Mouse (Mus musculus) limb, embryonic 15.5 days (tissue): ENCODE results near the gene Rora. TPM values are rescaled to one million over a fixed set of nuclear protein-coding genes. Genes with fewer than 3 reads are reported as not detected.
A peak's percentile ranks its signal among the peaks of the same experiment; 100 is the strongest.

Experiments
- ATAC-seq: fragments of 200-750 bp; cut with Nextera tagmentation; 2 replicates; pipeline ENCODE4 v1.8.0; 2017; ENCODE audit warnings: low read depth, moderate TSS enrichment; ENCODE audit not compliant: insufficient number of reproducible peaks, low FRiP score, low TSS enrichment
- H3K27ac ChIP-seq: fragments of 300-500 bp; sonication (generic); 2 replicates; pipeline ENCODE4 v1.5.1; 2015; ENCODE audit warnings: moderate library complexity, mild to moderate bottlenecking, inconsistent platforms
- H3K27me3 ChIP-seq: fragments of 300-500 bp; sonication (generic); 2 replicates; pipeline ENCODE4 v1.6.1; 2015; ENCODE audit warnings: inconsistent platforms
- H3K36me3 ChIP-seq: fragments of 300-500 bp; sonication (generic); 2 replicates; pipeline ENCODE4 v1.6.1; 2015; ENCODE audit warnings: inconsistent platforms
- H3K4me1 ChIP-seq: fragments of 300-500 bp; sonication (generic); 2 replicates; pipeline ENCODE4 v1.6.1; 2015; ENCODE audit warnings: inconsistent platforms
- H3K4me2 ChIP-seq: fragments of 300-500 bp; sonication (generic); 2 replicates; pipeline ENCODE4 v1.6.1; 2015; ENCODE audit warnings: mild to moderate bottlenecking, inconsistent platforms
- H3K4me3 ChIP-seq: fragments of 300-500 bp; sonication (generic); 2 replicates; pipeline ENCODE4 v1.5.1; 2015; ENCODE audit warnings: mild to moderate bottlenecking, inconsistent platforms
- H3K9ac ChIP-seq: fragments of 300-500 bp; sonication (generic); 2 replicates; pipeline ENCODE4 v1.6.1; 2015; ENCODE audit warnings: inconsistent platforms
- H3K9me3 ChIP-seq: fragments of 300-500 bp; sonication (generic); 2 replicates; pipeline ENCODE4 v1.6.1; 2016; ENCODE audit warnings: inconsistent platforms
- WGBS: fragments of 180-500 bp; shearing (Covaris S2); methylation state at CpG from one replicate; pipeline ENCODE4 v1.1.7; 2015; 5-methylcytosine and 5-hydroxymethylcytosine counted together
- polyA plus RNA-seq: library from polyadenylated mRNA; unstranded; fragments of >200 nt; fragmentation: Nextera tagmentation; extraction: Ambion mirVana; gene quantifications from 2 replicates; pipeline ENCODE4 v1.2.1, GENCODE M21; 2015

The Rora gene
- polyA plus RNA-seq, 1 experiment from 2014 or later = 25.4 TPM

- Histone ChIP-seq H3K9ac (no peak overlapping the region), H3K4me2 (no peak overlapping the region), H3K4me3 (no peak overlapping the region), H3K27me3 (no peaks in the 10 kb centered on the region), H3K9me3 (no peaks in the 10 kb centered on the region), H3K36me3 (no peaks in the 10 kb centered on the region), H3K27ac (no peak overlapping the region), H3K4me1 (0 out of 2 replicates have a peak, but pooled peaks cover 4% of the 10 kb centered on the region)
- WGBS = 92% methylated on average over 2 of the region's 2 CpGs
- ATAC-seq = no peak
These were observed 320.9 kb downstream of the Rora start for GRCm38 (mm10) chr9:68974517-68974916.

GRCm38 (mm10) chr9:68976136-68976535 is 322.6 kb downstream of the Rora start:
- no peak overlapping the region for H3K9ac ChIP-seq
- H3K27me3 ChIP-seq = no peaks in the 10 kb centered on the region
- H3K36me3 ChIP-seq = no peaks in the 10 kb centered on the region
- ATAC-seq = no peak
- peaks cover 9% of the 10 kb centered on the region; the same call in 1 of the 2 replicates for H3K4me1 ChIP-seq
- no peak overlapping the region for H3K27ac ChIP-seq
- no peak overlapping the region for H3K4me3 ChIP-seq
- 66% methylated on average over 5 of the region's 5 CpGs for WGBS
- no peak overlapping the region for H3K4me2 ChIP-seq
- no peaks in the 10 kb centered on the region for H3K9me3 ChIP-seq

- WGBS = 38% methylated on average over 4 of the region's 4 CpGs
- Histone ChIP-seq H3K4me1 (peaks cover 9% of the 10 kb centered on the region; the same call in 1 of the 2 replicates), H3K4me2 (no peak overlapping the region), H3K36me3 (no peaks in the 10 kb centered on the region), H3K4me3 (no peak overlapping the region), H3K27ac (no peak overlapping the region), H3K9ac (no peak overlapping the region), H3K27me3 (no peaks in the 10 kb centered on the region), H3K9me3 (no peaks in the 10 kb centered on the region)
- no peak for ATAC-seq
These were observed 323.3 kb downstream of the Rora start for GRCm38 (mm10) chr9:68976851-68977250.

DNA sequence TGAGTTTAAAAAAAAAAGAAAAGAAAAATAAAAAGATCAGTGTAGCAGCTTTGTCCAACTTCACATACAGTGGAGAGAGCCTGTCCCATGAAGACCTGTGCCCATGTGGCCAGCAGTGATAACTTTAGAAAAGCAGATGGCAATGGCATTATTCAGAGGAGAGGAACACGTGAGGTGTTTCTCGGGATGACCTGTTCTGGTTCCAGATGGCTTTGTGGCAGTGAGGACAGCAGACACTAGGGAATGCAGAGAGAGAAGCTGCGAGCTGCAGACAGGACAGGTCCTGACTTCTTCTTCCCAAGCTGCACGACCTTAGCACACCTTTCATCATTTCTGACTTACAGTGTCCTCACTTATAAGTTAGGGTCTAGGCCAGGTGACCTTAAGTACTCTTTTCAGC is 325.1 kb downstream of the Rora start:
- 0 out of 2 replicates have a peak, but pooled peaks cover 4% of the 10 kb centered on the region for H3K27me3 ChIP-seq
- H3K4me3 ChIP-seq = no peak overlapping the region
- WGBS = 65% methylated on average over 4 of the region's 4 CpGs
- H3K4me2 ChIP-seq = no peak overlapping the region
- no peak overlapping the region for H3K27ac ChIP-seq
- no peak overlapping the region for H3K9ac ChIP-seq
- H3K9me3 ChIP-seq = no peaks in the 10 kb centered on the region
- ATAC-seq = no peak
- H3K36me3 ChIP-seq = no peaks in the 10 kb centered on the region
- H3K4me1 ChIP-seq = peaks cover 13% of the 10 kb centered on the region; the same call in 1 of the 2 replicates

- Histone ChIP-seq H3K4me2 (no peak overlapping the region), H3K9me3 (no peaks in the 10 kb centered on the region), H3K4me1 (peaks cover 17% of the 10 kb centered on the region; the same call in 1 of the 2 replicates), H3K9ac (no peak overlapping the region), H3K27ac (no peak overlapping the region), H3K36me3 (no peaks in the 10 kb centered on the region), H3K27me3 (peaks cover 5% of the 10 kb centered on the region; the same call in 1 of the 2 replicates), H3K4me3 (no peak overlapping the region)
- ATAC-seq = no peak
- WGBS = 44% methylated on average over 4 of the region's 4 CpGs
These were observed 326.5 kb downstream of the Rora start for GRCm38 (mm10) chr9:68980041-68980440.

GRCm38 (mm10) chr9:68985046-68985445 is 331.5 kb downstream of the Rora start:
- Histone ChIP-seq H3K9ac (no peak overlapping the region), H3K9me3 (no peaks in the 10 kb centered on the region), H3K27ac (no peak overlapping the region), H3K4me2 (no peak overlapping the region), H3K36me3 (no peaks in the 10 kb centered on the region), H3K4me3 (no peak overlapping the region), H3K27me3 (peaks cover 12% of the 10 kb centered on the region; the same call in 1 of the 2 replicates), H3K4me1 (peaks cover 28% of the 10 kb centered on the region)
- no peak for ATAC-seq
- 80% methylated on average over 6 of the region's 6 CpGs for WGBS

DNA sequence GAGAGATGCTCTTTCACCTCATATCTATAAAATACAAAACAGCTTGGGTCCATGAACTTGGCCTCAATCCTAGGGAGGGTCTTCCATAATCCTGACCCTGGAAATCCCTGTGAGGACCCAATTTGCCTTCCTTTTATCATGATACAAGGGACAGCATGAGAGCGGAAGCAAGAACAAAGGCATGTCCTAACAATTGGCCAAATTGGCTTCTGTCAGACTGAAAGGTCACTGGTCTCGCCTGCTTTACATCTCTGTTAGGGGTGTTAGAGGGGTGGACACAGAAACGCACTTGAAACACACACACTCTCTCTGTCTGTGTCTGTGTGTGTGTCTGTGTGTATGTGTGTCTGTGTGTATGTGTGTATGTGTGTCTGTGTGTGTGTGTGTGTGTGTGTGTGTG is 332.2 kb downstream of the Rora start:
- WGBS = 80% methylated on average over 3 of the region's 3 CpGs
- H3K27me3 ChIP-seq = peaks cover 12% of the 10 kb centered on the region; the same call in 1 of the 2 replicates
- H3K36me3 ChIP-seq = no peaks in the 10 kb centered on the region
- no peak overlapping the region for H3K4me3 ChIP-seq
- no peak overlapping the region for H3K4me2 ChIP-seq
- peaks cover 24% of the 10 kb centered on the region for H3K4me1 ChIP-seq
- H3K9me3 ChIP-seq = no peaks in the 10 kb centered on the region
- no peak overlapping the region for H3K27ac ChIP-seq
- no peak for ATAC-seq
- no peak overlapping the region for H3K9ac ChIP-seq

DNA sequence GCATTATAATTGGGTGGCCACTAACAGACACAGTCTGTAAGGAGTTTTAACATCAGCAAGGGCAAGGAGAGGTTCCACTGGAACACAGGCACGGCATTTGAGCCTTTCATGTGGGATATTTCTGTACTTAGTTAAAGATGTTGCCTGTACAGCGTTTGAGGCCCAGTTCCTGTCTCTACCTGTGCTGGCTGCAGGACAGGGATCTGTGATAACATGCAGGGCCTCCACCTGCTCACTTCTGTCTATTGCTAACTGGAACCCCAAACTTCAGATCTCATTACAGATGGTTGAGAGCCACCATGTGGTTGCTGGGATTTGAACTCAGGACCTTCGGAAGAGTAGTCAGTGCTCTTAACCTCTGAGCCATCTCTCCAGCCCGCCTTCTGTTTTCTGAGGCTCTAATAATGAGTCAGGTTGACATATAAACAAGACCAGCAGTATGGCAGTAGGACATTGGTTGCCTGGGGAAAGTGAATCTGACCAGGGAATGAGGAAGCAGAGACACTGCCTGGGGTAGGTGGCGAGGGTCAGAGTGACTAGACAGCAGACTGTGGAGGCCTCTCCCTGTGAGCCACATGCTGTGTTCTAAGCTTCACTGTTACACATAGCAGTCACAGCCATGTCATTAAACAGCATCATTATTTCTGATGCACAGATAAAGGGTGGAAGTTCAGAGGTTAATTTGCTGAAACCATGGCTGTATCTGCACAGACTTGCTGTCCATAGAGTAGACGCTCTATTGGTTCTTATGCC is 333.9 kb downstream of the Rora start:
- Histone ChIP-seq H3K9me3 (no peaks in the 10 kb centered on the region), H3K4me2 (no peak overlapping the region), H3K4me3 (no peak overlapping the region), H3K4me1 (peaks cover 24% of the 10 kb centered on the region), H3K9ac (no peak overlapping the region), H3K27ac (no peak overlapping the region), H3K27me3 (peaks cover 11% of the 10 kb centered on the region; the same call in 1 of the 2 replicates), H3K36me3 (no peaks in the 10 kb centered on the region)
- WGBS = 62% methylated on average over 6 of the region's 6 CpGs
- no peak for ATAC-seq

DNA sequence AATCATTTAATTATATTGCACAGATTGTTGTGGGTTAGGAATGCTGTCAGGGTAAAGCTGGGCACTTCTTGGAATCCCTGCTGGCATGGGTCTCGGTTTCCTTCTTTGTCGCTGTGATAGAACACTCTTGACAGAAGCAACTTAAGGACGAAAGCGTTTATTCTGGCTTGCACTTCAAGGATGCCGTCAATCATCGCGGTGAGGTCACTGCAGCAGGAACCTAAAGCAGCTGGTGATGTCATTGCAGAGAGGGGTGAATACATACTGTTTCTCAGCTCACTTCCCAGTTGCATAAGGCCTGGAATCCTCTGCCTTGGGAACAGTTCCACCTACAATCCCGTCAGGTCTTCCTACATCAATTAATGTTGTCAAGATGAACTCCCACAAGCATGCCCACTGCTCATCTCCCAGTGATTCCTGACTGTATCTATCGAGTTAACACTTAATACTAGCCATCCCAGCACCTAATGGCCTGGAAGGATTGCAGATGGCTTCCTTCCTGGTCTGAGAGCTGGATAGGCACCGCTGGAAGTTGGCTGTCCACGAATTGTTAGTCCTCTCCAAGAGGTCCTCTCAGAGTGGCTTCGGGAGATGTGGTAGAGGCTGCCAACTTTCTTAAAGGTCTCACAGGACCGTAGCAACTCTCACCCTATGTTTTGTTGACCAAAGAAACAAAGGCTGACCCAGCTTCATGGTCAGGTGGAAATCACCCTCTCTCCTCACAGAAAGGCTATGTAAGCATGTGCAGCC is 334.8 kb downstream of the Rora start:
- H3K9me3 ChIP-seq = no peaks in the 10 kb centered on the region
- peaks cover 8% of the 10 kb centered on the region; the same call in 1 of the 2 replicates for H3K27me3 ChIP-seq
- no peak overlapping the region for H3K4me2 ChIP-seq
- H3K9ac ChIP-seq = no peak overlapping the region
- no peak for ATAC-seq
- no peak overlapping the region for H3K27ac ChIP-seq
- H3K4me3 ChIP-seq = no peak overlapping the region
- 80% methylated on average over 13 of the region's 13 CpGs for WGBS
- H3K4me1 ChIP-seq = peaks cover 24% of the 10 kb centered on the region
- no peaks in the 10 kb centered on the region for H3K36me3 ChIP-seq

DNA sequence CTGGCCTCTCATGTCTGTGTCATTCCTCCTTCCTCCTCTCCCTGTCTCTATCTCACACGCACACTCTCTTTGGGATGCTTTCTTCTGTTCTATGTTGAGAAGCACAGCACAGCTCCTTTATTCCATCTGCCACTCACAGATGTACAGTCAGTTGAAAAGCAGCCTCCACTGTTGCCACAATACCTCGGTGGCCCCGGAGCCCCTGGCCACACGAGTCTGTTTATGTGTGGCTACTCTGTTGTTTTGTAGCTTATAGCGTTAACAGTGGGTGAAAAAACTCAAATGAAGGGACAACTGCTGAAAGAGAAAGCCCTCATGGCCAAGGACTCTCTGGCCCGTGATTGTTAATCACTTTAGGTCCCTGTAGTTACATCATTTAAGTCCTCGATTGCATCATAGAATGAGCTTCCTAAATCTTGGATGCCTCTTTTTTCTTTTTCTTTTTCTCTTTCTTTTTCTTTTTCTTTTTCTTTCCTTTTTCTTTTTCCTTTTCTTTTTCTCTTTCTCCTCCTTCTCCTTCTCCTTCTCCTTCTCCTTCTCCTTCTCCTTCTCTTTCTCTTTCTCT is 336.4 kb downstream of the Rora start:
- H3K27ac ChIP-seq = no peak overlapping the region
- no peak overlapping the region for H3K4me3 ChIP-seq
- WGBS = 71% methylated on average over 7 of the region's 7 CpGs
- H3K4me1 ChIP-seq = peaks cover 17% of the 10 kb centered on the region
- ATAC-seq = no peak
- H3K36me3 ChIP-seq = no peaks in the 10 kb centered on the region
- H3K9ac ChIP-seq = no peak overlapping the region
- H3K4me2 ChIP-seq = no peak overlapping the region
- H3K27me3 ChIP-seq = peaks cover 7% of the 10 kb centered on the region; the same call in 1 of the 2 replicates
- H3K9me3 ChIP-seq = no peaks in the 10 kb centered on the region

- Histone ChIP-seq H3K9ac (no peak overlapping the region), H3K27ac (no peak overlapping the region), H3K36me3 (no peaks in the 10 kb centered on the region), H3K27me3 (no peaks in the 10 kb centered on the region), H3K4me2 (no peak overlapping the region), H3K9me3 (no peaks in the 10 kb centered on the region; the same call in 1 of the 2 replicates), H3K4me3 (no peak overlapping the region), H3K4me1 (no peaks in the 10 kb centered on the region; the same call in 1 of the 2 replicates)
- ATAC-seq = no peak
- WGBS = 64% methylated on average over 2 of the region's 2 CpGs
These were observed 340.3 kb downstream of the Rora start for GRCm38 (mm10) chr9:68993881-68994280.

DNA sequence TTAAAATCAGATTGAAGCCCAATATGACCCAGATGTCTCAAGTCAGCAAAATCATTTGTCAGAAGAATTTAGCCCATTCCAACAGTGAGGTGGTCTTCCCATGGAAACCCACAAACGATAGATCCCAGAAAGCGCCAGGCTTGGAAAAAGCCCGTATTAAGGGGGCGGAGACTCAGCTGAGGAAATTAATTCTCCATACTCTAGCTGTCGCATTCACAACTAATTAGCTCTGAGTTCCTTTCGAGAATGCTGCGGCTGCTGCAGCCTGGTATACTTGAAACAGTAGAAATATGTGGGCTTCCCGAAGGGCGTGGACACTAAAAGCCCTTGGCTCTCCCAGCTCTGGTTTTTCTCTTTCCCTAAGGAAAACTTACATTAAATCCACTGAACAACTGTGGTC is 345.4 kb downstream of the Rora start:
- WGBS = 50% methylated on average over 9 of the region's 9 CpGs
- H3K4me1 ChIP-seq = no peaks in the 10 kb centered on the region; the same call in 1 of the 2 replicates
- H3K27me3 ChIP-seq = no peaks in the 10 kb centered on the region
- no peaks in the 10 kb centered on the region; the same call in 1 of the 2 replicates for H3K9me3 ChIP-seq
- no peak overlapping the region for H3K4me3 ChIP-seq
- no peak overlapping the region for H3K4me2 ChIP-seq
- H3K27ac ChIP-seq = peak overlapping the region; percentile 3; the same call in 1 of the 2 replicates
- ATAC-seq = no peak
- H3K36me3 ChIP-seq = no peaks in the 10 kb centered on the region
- no peak overlapping the region for H3K9ac ChIP-seq
